Mouse (Mus musculus) neural tube, embryonic 12.5 days (tissue): Measurements from ENCODE around the gene Mex3b. TPM values are rescaled to one million over a fixed set of nuclear protein-coding genes. Genes with fewer than 3 reads are reported as not detected.
A peak's percentile ranks its signal among the peaks of the same experiment; 100 is the strongest.

Experiments
- ATAC-seq: fragments of 200-750 bp; cut with Nextera tagmentation; 2 replicates; pipeline ENCODE4 v1.8.0; 2017; ENCODE audit warnings: low read depth, mild to moderate bottlenecking, moderate TSS enrichment, moderate library complexity; ENCODE audit not compliant: low FRiP score
- H3K27ac ChIP-seq: fragments of 300-500 bp; sonication (generic); 2 replicates; pipeline ENCODE4 v1.5.1; 2016
- H3K27me3 ChIP-seq: fragments of 300-500 bp; sonication (generic); replicated peaks from 2 replicates; pipeline ENCODE4 v1.6.1; 2016; ENCODE audit warnings: mild to moderate bottlenecking
- H3K36me3 ChIP-seq: fragments of 300-500 bp; sonication (generic); 2 replicates; pipeline ENCODE4 v1.6.1; 2016; ENCODE audit warnings: mild to moderate bottlenecking
- H3K4me1 ChIP-seq: fragments of 300-500 bp; sonication (generic); 2 replicates; pipeline ENCODE4 v1.6.1; 2016
- H3K4me2 ChIP-seq: fragments of 300-500 bp; sonication (generic); replicated peaks from 2 replicates; pipeline ENCODE4 v1.6.1; 2016; ENCODE audit warnings: mild to moderate bottlenecking
- H3K4me3 ChIP-seq: fragments of 300-500 bp; sonication (generic); 2 replicates; pipeline ENCODE4 v1.5.1; 2016
- H3K9ac ChIP-seq: fragments of 300-500 bp; sonication (generic); 2 replicates; pipeline ENCODE4 v1.6.1; 2016; ENCODE audit warnings: mild to moderate bottlenecking
- H3K9me3 ChIP-seq: fragments of 300-500 bp; sonication (generic); 2 replicates; pipeline ENCODE4 v1.6.1; 2016; ENCODE audit warnings: mild to moderate bottlenecking
- WGBS: fragments of 180-500 bp; shearing (Covaris S2); methylation state at CpG from one replicate; pipeline ENCODE4 v1.1.7; 2016; 5-methylcytosine and 5-hydroxymethylcytosine counted together
- polyA plus RNA-seq: library from polyadenylated mRNA; unstranded; fragments of >200 nt; fragmentation: Nextera tagmentation; extraction: Ambion mirVana; gene quantifications from 2 replicates; pipeline ENCODE4 v1.2.1, GENCODE M21; 2016

The Mex3b gene
- polyA plus RNA-seq, 1 experiment from 2014 or later, result 42.9 TPM

DNA sequence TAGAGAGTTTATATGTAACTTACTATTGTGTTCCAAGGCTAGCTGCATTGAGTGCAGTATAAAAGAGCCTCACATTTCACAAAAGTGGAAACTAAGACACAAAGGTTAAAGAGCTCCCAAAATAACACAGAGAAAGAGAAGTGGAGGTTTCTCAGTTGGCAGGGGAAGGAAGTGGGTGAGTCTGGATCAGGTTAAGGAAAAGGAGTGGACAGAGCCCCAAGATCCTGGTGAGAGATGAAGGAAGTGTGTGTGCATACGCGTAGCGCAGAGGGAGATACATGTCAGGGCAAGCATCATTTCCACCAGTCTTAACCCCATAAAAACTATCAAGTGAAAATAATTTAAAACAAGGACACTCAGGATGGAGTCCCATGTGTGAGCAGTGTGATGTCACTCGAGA lies 15.5 kb upstream of the Mex3b start:
- Histone ChIP-seq H3K9ac (no peak overlapping the region), H3K36me3 (no peaks in the 10 kb centered on the region), H3K27ac (no peak overlapping the region), H3K4me2 (no peak overlapping the region), H3K4me1 (peaks cover 5% of the 10 kb centered on the region; the same call in 1 of the 2 replicates), H3K9me3 (no peaks in the 10 kb centered on the region), H3K4me3 (no peak overlapping the region), H3K27me3 (no peaks in the 10 kb centered on the region)
- ATAC-seq, result no peak
- WGBS, result 86% methylated on average over 4 of the region's 4 CpGs

DNA sequence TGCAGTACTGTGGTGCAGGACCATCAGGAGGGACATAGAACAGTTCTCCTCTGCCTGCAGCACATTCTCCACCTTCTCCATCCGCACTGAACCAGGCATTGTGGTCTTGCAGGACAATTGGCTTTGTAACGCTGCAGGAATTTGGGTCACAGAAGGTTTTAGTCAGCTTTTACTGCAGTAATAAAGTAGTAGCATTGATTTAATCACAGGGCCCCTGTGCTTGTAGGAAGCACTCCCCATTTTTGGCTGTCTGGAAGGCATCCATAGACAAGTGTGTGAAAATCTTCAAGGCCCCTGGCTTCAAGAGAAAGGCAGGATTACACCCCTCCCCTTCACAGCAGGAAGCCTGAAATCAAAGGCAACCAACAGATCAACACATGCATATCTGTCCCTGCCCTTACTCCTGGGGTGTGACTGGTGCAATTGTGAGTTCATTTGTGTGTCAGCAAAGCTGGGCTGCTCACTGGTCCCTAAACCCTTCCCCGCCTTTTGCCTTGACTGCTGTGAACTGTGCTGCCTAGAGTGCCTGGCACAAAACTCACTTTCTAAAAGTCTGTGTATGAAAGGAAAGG lies 12.9 kb upstream of the Mex3b start:
- H3K27ac ChIP-seq, result no peak overlapping the region

DNA sequence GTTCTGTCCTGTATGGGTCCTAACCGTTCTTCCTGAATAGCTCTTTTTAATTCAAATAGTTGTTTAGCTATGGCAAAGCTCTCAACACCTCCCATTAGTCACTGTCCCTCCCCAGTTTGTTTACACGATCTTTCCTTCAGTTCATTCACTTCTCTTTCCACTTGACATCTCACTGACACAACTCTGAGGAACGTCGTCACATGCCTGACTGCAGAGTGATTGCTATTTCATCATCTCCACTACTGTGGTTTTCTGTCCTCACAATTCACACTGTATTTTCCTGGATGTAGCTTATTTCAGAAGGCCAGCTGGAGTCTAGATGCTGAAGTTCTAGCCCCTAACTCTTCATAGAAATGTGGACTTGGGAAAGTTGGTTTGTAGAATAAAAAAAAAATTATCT lies 8.5 kb upstream of the Mex3b start:
- 63% methylated on average over 4 of the region's 4 CpGs for WGBS
- H3K36me3 ChIP-seq, result no peaks in the 10 kb centered on the region
- no peak for ATAC-seq
- no peak overlapping the region for H3K9ac ChIP-seq
- peaks cover 8% of the 10 kb centered on the region; the same call in 1 of the 2 replicates for H3K4me1 ChIP-seq
- no peak overlapping the region for H3K4me3 ChIP-seq
- H3K4me2 ChIP-seq, result no peak overlapping the region
- no peaks in the 10 kb centered on the region for H3K27me3 ChIP-seq
- H3K9me3 ChIP-seq, result no peaks in the 10 kb centered on the region
- H3K27ac ChIP-seq, result no peak overlapping the region

More for the DNA sequence above, 12.9 kb upstream of the Mex3b start:
- 26% methylated on average over 3 of the region's 3 CpGs for WGBS
- no peak overlapping the region for H3K9ac ChIP-seq
- no peak overlapping the region for H3K4me3 ChIP-seq
- H3K9me3 ChIP-seq, result no peaks in the 10 kb centered on the region
- no peaks in the 10 kb centered on the region for H3K27me3 ChIP-seq
- ATAC-seq, result no peak
- H3K4me2 ChIP-seq, result no peak overlapping the region
- H3K36me3 ChIP-seq, result no peaks in the 10 kb centered on the region
- H3K4me1 ChIP-seq, result peaks cover 5% of the 10 kb centered on the region; the same call in 1 of the 2 replicates

DNA sequence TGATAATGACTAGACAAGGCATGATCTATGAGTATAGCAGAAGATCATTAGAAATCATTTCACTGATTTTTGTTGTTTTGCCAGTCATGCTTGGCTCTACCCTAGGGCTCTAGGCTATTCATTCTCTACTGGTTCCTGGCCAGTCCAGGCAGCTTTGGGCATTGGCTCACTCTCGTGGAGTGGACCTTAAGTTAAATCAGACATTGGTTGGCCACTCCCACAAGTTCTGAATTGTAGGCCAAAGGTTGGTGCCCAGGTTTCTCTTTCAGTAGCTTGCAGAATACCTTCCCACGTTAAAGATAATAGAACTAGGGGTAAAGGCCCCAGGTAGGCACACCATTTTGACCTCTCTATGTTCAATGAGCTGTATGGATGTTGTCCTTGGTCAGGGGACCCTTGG lies 6.5 kb upstream of the Mex3b start:
- no peak overlapping the region for H3K9ac ChIP-seq
- H3K4me2 ChIP-seq, result no peak overlapping the region
- H3K4me3 ChIP-seq, result no peak overlapping the region
- 71% methylated on average over 2 of the region's 2 CpGs for WGBS
- H3K27ac ChIP-seq, result no peak overlapping the region
- H3K9me3 ChIP-seq, result no peaks in the 10 kb centered on the region
- no peaks in the 10 kb centered on the region for H3K36me3 ChIP-seq
- no peak for ATAC-seq
- H3K4me1 ChIP-seq, result peaks cover 13% of the 10 kb centered on the region
- H3K27me3 ChIP-seq, result no peaks in the 10 kb centered on the region

DNA sequence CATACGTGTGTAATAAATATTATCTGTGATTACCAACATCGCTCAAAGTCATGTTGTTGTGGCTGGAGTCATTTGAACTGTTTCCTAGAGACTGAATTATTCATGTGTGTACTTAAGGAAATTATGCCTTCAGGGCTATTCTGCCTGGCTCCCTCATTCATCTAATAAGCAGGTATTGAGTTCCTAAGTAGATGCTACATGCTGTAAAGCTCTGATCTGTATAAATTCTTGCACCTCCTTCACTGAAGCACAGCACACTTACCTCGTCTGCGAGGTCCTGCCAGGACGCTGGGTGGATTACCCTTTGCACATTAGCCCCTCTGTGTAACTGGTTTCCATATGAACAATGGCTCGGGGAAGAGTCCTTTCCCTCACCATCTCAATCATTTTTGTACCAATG lies 3.8 kb upstream of the Mex3b start:
- Histone ChIP-seq H3K4me3 (no peak overlapping the region), H3K36me3 (no peaks in the 10 kb centered on the region), H3K4me2 (no peak overlapping the region), H3K27me3 (no peaks in the 10 kb centered on the region), H3K27ac (peak overlapping the region; percentile 39; the same call in 1 of the 2 replicates), H3K9ac (no peak overlapping the region), H3K4me1 (peaks cover 13% of the 10 kb centered on the region), H3K9me3 (no peaks in the 10 kb centered on the region)
- ATAC-seq, result no peak
- WGBS, result 34% methylated on average over 6 of the region's 6 CpGs

DNA sequence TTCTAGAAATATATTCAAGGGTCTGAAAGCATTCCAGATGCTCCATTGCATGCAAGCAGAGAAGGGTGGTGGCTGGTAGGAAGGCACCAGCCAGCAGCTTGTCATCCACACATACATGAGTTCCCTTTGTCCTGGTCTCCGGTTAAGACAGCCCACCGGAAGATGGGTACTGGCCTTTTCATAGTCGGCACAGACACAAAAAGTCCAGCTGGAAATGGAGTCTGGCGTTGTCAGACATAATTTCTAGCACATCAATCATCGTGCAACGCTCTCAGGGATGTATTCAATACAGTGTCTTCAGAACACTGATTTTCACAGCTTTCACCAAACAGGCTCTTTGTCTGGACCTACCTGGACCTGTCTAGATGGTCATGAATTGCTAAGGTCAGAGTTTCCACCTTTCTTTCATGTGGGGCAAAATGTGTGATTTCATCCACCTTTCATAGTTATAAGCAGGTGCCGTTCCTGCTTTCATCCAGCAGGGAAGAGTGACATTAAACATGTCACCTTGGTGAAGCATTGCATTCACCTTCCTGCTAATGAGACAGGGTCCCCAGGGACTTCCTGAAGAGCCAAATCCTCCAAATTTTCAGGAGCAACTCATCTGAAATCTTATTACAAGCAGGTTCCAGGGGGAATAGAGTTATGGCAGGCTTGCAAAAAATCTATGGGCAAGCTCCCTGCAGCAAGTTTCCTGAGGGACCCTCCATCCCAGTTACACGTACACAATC lies 2.7 kb upstream of the Mex3b start:
- WGBS, result 25% methylated on average over 8 of the region's 8 CpGs

DNA sequence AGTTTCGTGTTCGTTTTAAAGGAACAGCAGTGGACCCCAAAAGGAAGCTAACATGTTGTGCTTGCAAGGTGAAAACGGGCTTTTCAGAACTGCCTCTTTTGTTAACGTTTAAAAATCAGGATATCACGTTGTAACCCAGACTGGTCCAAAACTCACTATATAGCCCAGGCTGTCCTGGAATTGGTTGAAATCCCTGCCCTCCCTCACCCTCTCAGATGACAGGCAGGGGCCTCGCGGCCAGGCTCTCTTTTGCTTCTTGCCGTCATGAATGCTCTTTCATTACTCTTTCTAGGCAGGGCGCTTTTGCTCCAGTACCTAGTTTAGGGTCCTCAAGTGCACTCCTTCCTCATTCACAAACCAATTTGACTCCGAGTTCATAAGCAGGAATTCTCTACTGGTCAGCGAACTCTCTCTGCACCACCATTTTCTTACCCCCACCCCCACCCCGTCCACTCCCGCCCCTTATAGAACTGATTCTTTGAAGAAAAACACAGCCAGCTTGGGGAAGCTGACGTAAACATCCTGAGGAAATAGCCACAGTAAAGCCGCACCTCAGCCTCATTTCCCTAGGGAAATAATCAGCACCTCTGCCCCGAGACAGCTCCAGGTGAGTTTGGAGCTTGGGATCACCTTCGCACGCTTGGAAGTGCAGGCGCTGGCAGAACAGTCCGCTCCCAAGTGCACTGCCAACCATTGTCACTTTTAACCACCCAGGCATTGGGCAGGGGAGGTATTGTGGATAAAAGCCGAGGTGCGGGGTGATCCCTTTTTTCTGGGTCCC lies 2.0 kb upstream of the Mex3b start:
- no peak for ATAC-seq
- 1% methylated on average over 22 of the region's 22 CpGs for WGBS
- H3K4me1 ChIP-seq, result peaks cover 21% of the 10 kb centered on the region

More for the DNA sequence above, 2.7 kb upstream of the Mex3b start:
- no peak for ATAC-seq
- Histone ChIP-seq H3K4me2 (peak overlapping the region; percentile 96), H3K27ac (peak overlapping the region; percentile 100), H3K4me1 (peaks cover 15% of the 10 kb centered on the region), H3K4me3 (peak overlapping the region; percentile 100; the same call in 1 of the 2 replicates), H3K27me3 (no peaks in the 10 kb centered on the region), H3K36me3 (peaks cover 8% of the 10 kb centered on the region), H3K9me3 (no peaks in the 10 kb centered on the region), H3K9ac (peak overlapping the region; percentile 100; the same call in 1 of the 2 replicates)

DNA sequence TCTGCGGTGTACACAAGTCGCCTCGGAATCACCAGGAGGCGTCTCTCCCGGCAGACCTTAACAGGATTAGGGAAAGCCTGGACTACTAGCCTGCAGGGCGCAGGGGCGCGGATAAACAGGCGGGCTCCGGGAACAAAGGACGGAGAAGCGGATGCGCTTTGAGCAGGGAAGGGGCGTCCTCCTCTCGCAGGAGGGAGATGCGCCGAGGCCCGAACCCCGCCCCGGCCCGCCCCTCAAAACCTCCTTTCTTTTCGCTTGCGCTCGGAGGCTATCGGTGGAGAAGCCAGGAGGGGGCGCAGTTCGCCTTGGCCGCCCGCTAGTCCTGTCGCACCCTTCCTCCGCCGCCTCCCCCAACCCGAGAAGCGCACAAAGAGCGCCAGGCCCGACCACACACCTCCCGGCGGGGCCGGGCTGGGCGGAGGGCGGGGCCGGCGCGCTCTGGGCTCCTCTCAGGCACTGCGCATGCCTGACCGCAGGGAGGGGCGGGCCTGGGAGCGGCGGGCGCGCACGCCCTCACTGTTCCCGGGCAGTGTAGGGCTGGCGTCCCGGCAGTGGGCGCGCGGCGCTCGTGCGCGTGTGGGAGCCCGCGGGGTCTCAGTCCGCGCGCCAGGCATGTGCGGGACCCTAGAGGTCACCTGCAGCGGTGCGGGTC lies 1.2 kb upstream of the Mex3b start:
- Histone ChIP-seq H3K9ac (peak overlapping the region; percentile 100), H3K9me3 (no peaks in the 10 kb centered on the region), H3K27me3 (no peaks in the 10 kb centered on the region), H3K4me2 (peak overlapping the region; percentile 96), H3K4me3 (peak overlapping the region; percentile 100), H3K36me3 (peaks cover 19% of the 10 kb centered on the region), H3K4me1 (peaks cover 25% of the 10 kb centered on the region), H3K27ac (peak overlapping the region; percentile 100)
- ATAC-seq, result peak; percentile 91
- under 1% methylated on average over 66 of the region's 70 CpGs for WGBS

More for the DNA sequence above, 2.0 kb upstream of the Mex3b start:
- Histone ChIP-seq H3K9ac (peak overlapping the region; percentile 100), H3K27me3 (no peaks in the 10 kb centered on the region), H3K36me3 (peaks cover 16% of the 10 kb centered on the region), H3K27ac (peak overlapping the region; percentile 100), H3K4me3 (peak overlapping the region; percentile 100), H3K9me3 (no peaks in the 10 kb centered on the region), H3K4me2 (peak overlapping the region; percentile 96)

DNA sequence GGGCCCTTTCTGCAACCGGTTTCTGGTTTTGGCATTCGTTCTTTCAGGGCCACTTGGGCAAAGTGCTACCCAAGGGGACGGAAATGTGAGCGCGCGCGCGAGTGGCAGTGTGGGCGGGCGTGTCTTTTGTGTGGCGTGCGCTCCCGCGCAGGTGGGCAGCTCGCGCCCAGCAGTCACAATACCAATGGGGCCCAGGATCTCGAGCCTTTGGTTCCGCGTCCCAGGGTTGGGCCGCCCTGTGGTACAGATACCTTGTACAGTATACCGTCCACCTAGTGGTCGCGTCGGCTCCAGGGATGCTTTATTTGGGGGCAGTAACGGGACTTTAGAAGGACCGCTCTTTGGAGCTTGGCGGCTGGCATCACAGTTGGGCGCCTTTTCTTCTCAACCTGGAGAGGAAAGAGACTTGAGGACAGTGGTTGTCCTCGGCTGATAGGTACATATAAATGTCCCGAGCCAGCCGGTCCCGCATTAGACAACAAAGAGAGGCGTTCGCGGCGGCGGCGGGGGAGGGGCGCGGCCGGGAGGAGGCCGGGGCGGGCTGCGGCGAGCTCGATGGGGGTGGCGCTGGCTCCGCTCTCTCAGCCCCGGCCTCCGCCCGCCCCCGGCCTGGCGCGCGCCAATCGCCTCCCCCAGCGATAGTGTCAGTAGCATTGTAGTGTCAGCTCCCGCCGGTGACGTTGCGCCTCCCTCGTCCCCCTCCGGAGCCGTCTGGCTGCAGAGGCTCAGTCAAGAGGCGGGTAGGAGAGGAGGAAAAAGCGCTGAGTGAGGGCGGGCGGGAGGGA lies 455 bp upstream of the Mex3b start:
- Histone ChIP-seq H3K9me3 (no peaks in the 10 kb centered on the region), H3K27ac (peak overlapping the region; percentile 100), H3K4me3 (peak overlapping the region; percentile 100), H3K9ac (peak overlapping the region; percentile 100), H3K36me3 (peaks cover 19% of the 10 kb centered on the region), H3K27me3 (no peaks in the 10 kb centered on the region), H3K4me1 (peaks cover 27% of the 10 kb centered on the region), H3K4me2 (peak overlapping the region; percentile 96)
- WGBS, result under 1% methylated on average over 66 of the region's 68 CpGs
- ATAC-seq, result peak; percentile 79

DNA sequence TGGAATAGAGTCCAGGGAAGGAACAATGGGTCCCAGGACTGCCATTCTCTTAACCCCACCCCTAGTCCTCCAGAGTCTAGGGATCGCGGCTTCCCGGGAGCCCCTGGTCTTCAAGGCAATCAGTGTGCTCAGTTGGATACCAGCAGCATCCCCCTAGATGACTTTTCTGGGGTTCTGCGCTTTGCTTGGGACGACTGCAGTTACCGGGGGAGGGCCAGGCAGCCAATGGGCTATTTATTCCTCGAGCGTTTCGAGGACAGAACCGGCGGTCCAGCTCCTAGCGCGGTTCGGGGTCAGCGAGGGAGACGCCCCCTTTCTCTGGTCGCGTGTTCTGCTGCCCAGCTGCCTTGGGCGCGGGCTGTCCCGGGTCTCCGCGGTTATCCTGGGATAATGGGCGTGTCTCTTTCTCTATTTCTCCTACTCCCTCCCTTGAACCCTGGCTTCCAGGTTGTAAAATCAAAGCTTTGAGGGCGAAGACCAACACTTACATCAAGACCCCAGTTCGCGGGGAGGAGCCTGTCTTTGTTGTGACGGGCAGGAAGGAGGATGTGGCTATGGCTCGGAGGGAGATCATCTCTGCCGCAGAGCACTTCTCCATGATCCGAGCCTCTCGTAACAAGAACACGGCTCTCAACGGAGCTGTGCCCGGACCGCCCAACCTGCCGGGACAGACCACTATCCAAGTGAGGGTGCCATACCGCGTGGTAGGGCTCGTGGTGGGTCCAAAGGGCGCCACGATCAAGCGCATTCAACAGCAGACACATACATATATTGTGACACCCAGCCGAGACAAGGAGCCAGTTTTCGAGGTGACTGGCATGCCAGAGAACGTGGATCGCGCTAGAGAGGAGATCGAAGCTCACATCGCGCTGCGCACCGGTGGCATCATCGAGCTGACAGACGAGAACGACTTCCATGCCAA lies 1.4 kb downstream of the Mex3b start:
- H3K4me3 ChIP-seq, result peak overlapping the region; percentile 100
- H3K27me3 ChIP-seq, result no peaks in the 10 kb centered on the region
- WGBS, result under 1% methylated on average over 56 of the region's 56 CpGs
- H3K9ac ChIP-seq, result peak overlapping the region; percentile 100
- peak overlapping the region; percentile 96 for H3K4me2 ChIP-seq
- no peaks in the 10 kb centered on the region for H3K9me3 ChIP-seq
- H3K27ac ChIP-seq, result peak overlapping the region; percentile 100
- H3K36me3 ChIP-seq, result peaks cover 24% of the 10 kb centered on the region
- H3K4me1 ChIP-seq, result peaks cover 33% of the 10 kb centered on the region
- ATAC-seq, result no peak
